In genomic region chr16:45986236-45986635, GRCm38 (mm10) we compare ENCODE assay signal across 20 mouse cellular contexts.
"Had no signal": no experiment of that assay in that cellular context is flagged by ENCODE, and none has a peak within 500 bp of the region (broad histone marks: within the 10 kb centered on the region; RNA-seq: fewer than 3 reads in every experiment).

No protein-coding gene starts in this region.

- H3K9ac ChIP-seq: limb, embryonic 13.5 days; liver, embryonic 14.5 days; midbrain, embryonic 12.5 days; neural tube, embryonic 13.5 days had no signal

- ATAC-seq: inflammation-experienced regulatory T-cells, adult 6 months; midbrain, embryonic 16.5 days had no signal

- H3K4me3 ChIP-seq: limb, embryonic 10.5 days; limb, embryonic 13.5 days; midbrain, embryonic 12.5 days; myocyte; neural tube, embryonic 13.5 days had no signal

- H3K9me3 ChIP-seq: limb, embryonic 10.5 days; limb, embryonic 13.5 days; midbrain, embryonic 12.5 days; neural tube, embryonic 13.5 days had no signal

- H3K27me3 ChIP-seq: limb, embryonic 13.5 days; midbrain, embryonic 12.5 days; neural tube, embryonic 13.5 days had no signal

- H3K36me3 ChIP-seq: limb, embryonic 10.5 days; limb, embryonic 13.5 days; midbrain, embryonic 12.5 days; neural tube, embryonic 13.5 days had no signal

- H3K27ac ChIP-seq: limb, embryonic 10.5 days; limb, embryonic 13.5 days; liver, embryonic 14.5 days; midbrain, embryonic 12.5 days; neural tube, embryonic 13.5 days; stomach, postnatal 0 days had no signal

- DNase-seq: kidney, adult 18-20 months; kidney, adult 9 months; kidney, postnatal 14 days; kidney, postnatal 4 days; layer of hippocampus, adult 9-11 months; lung, adult 2 months; lung, postnatal 14 days; lung, postnatal 4 days; retina, postnatal 1 day; thymus, adult 2 months; thymus, postnatal 25 days had no signal

- H3K4me2 ChIP-seq: limb, embryonic 13.5 days; midbrain, embryonic 12.5 days; neural tube, embryonic 13.5 days had no signal

- H3K4me1 ChIP-seq: limb, embryonic 10.5 days; midbrain, embryonic 12.5 days had no signal
